Mouse (Mus musculus): ENCODE data around the gene Lipc.
A peak's percentile ranks its signal among the peaks of the same experiment; 100 is the strongest.
"Not testable (repeated sequence)": the region's sequence is repeated elsewhere in the genome, so short reads cannot be mapped to it uniquely, and the experiment has no call there.

The Lipc gene

DNA sequence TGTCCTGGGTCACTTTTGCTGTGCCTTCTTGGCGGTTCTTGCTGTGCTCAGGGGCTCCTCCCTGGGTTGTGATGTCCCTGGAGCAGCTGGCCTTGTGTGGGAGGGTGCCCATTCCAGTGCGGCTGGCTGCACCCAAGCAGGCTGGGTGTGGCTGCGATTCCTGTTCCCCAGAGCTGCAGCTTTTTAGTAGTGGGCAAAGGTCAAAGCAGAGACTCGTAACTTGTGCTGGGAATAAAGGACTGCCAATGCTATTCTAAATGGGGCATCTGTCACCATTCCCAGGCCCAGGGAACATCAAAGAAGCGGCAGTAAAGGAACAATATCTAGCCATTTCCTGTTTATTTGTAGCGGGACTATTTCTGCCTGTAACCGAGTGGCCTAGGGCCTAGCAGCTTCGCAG is 88.7 kb downstream of the Lipc start:
- no peak for DNase-seq (ENCODE audit: low spot score in 2 of 2)

DNA sequence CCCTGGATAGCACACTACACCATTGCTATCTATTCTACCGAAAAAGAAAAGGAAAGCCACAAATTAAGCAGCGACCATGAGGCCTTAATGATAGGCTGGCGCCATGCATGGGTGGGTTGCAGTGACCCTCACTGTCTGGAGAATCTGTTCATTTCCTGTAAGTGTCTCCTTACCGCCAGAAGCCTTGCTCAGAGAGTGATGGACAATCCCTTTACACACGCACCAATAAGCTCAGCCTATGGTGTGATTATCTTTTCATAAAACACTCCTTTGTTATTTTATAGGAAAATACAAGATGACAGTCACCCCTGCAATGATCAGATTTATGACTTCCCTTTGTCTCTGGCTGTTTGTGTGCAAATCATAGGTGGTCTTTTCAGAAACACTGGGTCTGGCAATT is 92.8 kb downstream of the Lipc start:
- DNase-seq (ENCODE audit: low spot score in 2 of 2) = no peak

DNA sequence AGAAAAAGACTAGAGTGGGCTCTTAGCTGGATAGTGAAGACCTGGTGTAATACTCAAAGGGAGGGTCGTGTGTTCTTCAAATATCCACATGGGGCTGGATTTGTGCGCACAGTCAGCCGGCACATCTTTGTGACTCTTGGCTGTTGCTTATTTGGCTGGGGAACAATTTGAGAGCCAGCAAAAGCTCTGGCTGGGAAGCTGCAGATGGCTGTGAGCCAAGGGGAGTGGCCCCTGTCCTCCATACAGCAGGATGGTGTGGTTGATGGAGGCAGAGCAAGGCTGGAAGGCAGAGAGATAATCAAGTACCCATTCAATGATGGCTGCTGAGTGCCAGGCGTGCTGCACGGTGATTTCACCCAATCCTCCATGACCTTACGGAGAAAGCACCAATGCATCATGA is 96.2 kb downstream of the Lipc start:
- DNase-seq (ENCODE audit: low spot score in 2 of 2) = no peak

DNA sequence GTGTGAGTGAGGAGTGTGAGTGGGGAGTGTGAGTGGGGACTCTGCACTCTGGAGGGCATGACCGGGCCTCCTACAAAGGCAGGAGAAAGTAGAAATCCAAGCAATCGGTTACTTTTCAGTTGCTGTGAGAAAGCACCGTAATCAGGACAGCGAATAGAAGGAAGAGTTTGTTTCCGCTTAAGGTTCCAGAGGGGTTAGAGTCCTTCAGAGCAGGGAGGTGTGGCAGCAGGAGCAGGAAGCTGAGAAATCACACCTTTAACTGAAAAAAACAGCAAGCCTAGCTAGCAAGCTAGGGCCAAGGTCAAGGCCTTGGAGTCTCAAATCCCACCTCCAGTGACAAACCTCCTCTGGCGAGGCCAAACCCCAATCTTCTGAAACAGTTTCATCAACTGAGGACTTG is 97.1 kb downstream of the Lipc start:
- no peak for DNase-seq (ENCODE audit: low spot score in 2 of 2)

DNA sequence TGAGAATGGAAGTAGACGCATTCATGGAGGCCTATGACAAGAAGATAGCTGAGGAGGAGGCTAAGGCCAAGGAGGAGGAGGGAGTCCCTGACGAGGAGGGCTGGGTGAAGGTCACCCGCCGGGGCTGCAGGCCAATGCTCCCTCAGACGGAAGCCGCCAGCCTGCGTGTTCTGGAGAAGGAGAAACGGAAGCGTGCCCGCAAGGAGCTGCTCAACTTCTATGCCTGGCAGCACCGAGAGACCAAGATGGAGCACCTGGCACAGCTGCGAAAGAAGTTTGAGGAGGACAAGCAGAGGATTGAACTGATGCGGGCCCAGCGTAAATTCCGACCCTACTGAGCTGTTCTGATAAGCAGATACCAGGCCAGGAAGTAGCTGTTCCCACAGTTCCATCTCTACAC is 98.9 kb downstream of the Lipc start:
- DNase-seq (ENCODE audit: low spot score in 2 of 2) = not testable (repeated sequence)

DNA sequence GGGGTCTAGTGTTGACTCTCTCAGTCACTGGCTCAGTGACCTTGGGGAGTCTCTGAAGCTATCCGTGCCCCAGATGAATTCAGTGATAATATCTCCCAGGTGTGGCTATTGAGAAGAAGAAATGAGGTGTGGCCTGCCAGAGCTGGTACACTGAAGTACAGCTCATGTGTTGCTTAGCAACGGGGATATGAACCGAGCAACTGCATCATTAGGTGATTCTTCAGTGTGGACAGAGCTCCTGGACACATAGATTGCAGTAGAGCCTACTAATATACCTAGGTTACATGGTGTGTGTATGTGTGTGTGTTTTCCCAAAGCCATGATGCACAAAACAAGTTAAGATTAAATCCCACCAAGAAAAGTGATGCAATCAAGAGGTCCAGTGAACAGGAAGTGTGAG is 100.5 kb downstream of the Lipc start:
- DNase-seq (ENCODE audit: low spot score in 2 of 2) = no peak

DNA sequence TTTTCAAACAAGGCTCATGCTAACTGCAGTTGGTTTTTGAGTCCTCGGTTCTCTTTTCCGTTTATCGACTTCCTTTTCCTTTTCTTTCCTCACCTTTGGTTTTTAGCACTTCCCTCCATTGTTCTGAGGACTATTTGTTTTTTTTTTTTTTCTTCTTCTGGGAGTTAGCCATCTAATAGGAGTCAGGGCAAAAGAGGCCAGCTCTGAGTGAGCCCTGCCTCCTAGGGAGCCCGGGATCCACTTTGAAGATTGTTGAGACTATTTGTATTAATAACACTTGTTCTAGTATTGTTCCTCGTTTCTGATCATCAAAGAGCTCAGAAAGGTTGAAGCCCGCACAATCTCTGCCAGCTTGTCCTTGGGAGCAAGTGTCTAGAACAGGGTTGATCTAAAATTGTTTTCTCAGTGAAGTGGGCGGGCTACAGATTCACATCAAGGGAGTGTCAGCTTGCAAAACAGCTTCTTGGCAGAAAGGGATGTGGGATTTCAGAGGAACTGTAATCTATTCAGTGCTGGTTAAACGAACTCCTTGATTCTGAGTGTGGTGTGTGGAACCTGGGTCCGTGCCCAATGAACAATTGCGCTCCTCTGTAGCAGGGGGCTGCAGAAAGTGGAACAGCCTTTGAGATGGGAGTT is 103.8 kb downstream of the Lipc start:
- peak; percentile 40 to 62 for DNase-seq (ENCODE audit: low spot score in 2 of 2)

DNA sequence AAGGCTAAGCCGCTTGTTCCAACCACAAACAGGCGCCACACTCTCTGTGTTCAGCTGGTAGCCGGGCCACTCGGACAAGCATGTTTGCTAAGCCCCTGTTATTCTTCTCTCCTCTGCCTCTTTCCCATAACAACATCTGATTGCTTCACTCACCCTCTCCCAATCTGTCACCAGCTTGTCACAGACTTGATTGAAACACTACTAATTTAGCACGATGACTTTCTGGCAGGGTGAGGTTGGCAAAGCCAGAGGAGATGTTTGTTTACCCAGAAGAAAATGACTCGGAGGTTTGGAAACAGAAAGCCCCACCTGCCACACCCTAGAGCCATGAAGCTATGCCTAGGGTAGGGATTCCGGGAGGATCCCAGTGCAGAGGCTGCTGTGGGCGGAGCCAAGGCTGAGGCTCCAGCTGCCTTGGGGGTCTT is 104.4 kb downstream of the Lipc start:
- no peak for DNase-seq (ENCODE audit: low spot score in 2 of 2)

DNA sequence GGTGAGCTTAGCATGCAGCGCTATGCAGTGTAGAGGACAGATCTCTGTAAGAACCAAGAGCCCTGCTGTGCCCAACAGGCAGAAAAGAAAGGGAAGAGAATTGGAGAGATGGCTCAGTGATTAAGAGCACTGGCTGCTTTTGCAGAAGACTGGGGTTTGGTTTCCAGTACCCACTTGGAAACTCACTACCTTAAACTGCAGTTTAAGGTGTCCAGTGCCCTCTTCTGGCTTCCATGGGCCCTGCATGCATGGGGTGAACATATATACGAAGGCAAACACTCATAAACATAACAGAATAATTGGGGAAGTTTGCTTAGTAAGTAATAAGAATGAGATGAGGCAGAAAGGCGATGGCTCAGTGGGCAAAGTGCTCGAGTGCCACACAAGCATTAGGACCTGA is 108.8 kb downstream of the Lipc start:
- no peak for DNase-seq (ENCODE audit: low spot score in 2 of 2)

DNA sequence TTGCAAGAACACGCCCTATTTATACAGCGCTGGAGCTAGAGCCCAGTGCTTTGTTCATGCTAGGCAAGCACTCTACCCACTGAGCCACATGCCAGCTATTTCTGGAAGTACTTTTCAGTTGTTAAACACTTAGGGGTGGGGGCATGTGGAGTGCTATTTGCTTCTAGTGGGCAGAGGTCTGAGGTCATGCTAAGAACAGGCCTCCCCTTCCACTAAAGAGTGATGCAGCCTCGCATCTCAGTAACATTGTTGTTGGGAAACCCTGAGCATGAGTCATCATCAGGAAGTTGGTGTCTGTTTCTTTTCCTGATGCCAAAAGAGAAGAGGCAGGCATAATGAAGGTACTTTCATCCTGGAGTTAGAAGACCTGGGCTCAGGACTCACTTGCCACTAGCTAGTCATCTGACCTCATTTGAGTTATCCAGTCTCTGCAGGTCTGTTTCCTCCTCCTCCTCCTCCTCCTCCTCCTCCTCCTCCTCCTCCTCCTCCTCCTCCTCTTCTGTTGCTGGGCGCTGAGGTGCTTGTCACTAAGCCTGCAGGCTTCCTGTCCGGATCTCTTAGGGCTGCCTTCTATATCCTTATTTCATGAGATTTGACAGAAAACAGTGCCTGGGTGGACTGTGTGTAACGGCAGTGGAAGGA is 109.6 kb downstream of the Lipc start:
- no peak for DNase-seq (ENCODE audit: low spot score in 2 of 2)

DNA sequence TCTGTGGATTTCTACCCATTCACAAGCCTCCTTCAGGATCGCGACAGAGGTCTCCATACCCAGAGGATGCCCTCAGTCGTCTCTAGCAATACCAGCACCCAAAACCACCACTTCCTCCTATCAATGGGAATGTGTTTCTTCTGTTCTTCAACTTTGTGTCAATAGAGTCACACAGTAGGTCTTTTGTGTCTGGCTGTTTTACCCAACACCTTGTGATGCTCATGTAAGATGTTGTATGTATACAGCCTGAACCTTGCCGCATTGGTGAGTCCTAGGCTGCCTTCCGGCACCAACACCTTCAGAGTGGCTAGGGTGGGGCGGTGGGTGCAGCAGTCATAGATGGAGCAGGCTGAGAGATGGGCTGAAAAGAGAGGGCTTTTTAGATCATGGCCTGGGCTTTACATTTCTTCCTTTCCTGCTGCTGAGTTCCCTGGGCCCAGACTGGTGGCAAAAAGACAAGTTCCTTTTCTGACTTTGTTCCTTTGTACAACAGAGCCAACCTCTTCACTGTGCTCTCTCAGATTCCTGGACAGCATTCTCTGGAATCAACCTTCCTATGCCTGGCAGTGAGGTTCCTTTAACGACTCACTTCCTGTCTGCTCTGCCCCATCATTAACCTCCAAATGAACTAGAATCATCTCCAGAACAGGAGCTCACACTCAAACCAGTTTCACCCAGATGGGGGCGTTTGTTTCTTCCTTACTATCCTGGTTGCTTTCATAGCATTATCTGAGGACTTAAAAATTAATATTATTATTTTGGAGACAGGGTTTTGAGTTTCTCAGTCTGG is 110.4 kb downstream of the Lipc start:
- no peak for DNase-seq (ENCODE audit: low spot score in 2 of 2)

DNA sequence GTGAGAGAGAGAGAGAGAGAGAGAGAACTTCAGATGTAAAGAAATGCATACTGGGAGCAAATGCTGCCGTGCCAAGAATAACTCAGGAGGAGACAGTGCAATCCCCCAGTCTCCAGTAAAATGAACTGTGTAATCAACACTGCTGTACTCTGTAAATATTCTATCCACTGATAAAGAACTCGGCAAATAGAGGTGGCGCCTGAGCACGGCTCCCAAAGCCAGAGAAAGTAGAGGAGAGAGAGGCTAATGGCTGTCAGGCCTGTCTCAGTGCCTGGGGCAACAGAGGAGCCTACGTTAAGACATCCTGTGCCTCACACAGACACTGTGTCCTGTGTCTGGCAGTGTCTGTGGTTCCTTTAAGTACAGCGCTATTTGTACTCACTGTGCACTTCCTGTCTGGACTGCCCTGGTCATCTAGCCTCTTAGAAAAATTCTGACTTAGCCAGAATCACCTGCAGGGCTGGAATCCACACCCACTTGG is 111.1 kb downstream of the Lipc start:
- DNase-seq (ENCODE audit: low spot score in 2 of 2) = peak in 1 of 2 experiments; percentile 16

DNA sequence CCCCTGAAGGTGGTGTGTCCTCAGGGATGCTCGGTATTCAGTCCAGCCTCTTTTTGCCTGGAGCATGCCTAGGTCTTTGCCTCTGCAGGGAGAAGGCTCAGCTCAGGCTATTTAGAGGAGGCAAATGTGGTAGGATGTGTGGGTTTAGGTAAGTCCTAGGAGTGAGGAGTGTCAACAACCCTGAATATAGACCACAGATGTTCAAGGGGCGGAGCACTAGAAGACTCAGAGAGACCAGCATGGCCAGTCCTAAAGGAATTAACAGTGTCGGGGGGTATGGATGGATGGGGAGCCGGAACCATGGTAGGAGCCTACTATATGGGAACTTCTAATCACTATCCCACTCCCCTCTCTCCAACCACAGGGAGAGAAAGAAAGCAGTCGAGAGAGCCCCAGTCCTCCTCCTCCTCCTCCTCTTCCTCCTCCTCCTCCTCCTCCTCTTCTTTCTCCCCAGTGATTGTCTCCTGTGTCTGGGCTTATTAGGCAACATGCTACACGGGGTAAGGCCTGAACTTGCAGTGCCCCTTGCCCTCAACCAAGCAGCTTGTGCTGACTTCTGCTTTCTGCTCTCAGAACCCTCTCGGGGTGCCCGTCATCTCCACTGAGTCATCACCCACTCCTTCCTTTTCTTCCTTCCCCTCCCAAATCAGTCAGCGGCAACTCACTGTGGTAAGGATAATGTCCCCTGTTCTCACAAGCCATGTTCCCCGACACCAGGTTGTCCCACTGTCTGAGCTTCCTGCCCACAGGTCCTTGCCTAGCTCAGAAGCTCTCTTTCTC is 113.7 kb downstream of the Lipc start:
- no peak for DNase-seq (ENCODE audit: low spot score in 2 of 2)

DNA sequence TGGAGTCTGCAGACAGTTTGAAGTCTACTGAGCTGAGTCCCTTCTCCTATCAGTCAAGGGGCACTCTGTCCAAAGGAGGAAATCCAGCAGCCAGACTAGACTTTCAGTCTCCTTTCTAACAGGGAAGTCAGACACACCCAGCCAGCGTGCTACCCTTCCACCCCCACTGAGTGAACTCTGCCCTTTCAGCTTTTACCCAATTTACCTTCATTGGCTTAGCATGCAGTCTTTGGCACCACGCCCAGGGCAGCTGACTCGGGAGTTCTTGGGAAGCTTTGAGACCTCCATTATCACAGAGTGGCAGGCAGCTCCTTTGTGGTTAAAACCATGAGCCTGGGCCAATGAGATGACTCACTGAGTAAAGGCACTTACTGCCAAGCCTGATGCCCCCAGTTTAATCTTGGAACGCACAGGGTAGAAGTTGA is 117.3 kb downstream of the Lipc start:
- peak; percentile 24 to 26 for DNase-seq (ENCODE audit: low spot score in 2 of 2)

DNA sequence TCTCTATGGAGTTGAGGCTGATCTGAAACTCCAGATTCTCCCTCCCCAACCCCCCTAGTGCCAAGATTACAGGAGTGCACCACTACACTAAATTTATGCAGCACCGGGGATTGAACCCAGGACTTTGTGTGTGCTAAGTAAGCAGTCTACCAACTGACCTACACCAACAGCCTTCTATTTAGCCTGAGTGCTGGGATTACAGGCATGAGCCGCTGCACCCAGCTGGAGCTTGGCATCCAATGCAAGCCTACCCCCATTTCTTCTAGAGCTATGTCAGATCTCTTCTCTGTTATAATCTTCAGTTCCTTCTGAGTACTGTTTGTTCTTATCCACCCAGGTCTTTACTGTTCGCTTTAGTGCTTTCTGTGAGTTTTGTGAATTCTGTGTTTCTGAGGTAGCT is 117.8 kb downstream of the Lipc start:
- no peak for DNase-seq (ENCODE audit: low spot score in 2 of 2)

DNA sequence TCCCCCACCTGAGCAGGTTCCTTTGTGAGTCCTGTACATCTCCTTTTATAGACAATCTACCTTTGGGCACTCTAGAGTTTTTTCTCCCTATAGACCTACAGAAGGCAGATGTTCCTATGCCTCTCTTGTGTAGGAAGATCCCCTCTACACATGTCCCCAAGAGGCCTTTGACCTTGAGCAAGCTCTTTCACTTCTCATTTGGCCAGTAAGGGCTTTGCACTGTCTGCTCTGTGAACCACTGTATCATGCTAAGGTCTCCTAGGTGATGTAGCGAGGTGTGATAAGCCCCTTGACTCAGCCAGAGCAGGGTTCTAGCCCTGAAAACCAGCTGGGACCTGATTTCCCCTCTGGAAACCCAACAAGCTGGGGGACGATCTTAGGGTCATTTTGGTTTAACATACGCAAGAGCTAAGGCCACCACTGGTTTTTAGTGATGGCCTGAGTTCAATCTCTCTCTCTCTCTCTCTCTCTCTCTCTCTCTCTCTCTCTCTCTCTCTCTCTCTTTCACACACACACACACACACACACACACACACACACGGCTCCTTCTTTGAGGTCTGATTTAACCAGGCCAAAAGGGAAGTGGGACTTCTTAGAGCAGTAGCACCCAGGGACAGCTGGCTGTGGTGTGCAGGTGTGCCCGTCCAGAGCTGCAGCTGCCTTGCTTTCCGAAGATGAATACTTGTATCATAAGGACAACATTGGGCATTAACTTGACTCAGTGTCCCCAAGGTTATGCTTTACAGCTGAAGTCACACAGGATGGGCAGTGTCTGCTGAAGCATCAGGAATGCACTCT is 118.7 kb downstream of the Lipc start:
- DNase-seq (ENCODE audit: low spot score in 2 of 2) = no peak

DNA sequence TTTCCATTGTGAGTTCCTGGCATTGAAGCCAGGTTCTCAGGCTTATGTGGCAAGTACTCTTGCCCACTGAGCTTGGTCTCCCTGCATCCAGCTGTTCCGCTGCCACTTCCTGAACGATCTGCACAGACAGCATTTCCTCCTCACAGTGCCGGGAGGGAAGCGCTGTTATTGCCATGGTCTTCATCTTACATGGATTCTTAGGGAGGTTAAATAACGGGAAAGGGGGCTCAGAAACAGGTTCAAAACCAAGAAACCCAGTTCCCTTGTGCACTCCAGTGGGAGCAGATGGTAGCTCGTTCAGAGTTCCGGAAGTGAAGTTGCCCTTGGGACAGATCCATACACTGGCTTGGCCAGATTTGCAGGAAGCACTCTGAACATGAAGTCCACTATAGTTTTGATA is 119.8 kb downstream of the Lipc start:
- DNase-seq (ENCODE audit: low spot score in 2 of 2) = no peak

DNA sequence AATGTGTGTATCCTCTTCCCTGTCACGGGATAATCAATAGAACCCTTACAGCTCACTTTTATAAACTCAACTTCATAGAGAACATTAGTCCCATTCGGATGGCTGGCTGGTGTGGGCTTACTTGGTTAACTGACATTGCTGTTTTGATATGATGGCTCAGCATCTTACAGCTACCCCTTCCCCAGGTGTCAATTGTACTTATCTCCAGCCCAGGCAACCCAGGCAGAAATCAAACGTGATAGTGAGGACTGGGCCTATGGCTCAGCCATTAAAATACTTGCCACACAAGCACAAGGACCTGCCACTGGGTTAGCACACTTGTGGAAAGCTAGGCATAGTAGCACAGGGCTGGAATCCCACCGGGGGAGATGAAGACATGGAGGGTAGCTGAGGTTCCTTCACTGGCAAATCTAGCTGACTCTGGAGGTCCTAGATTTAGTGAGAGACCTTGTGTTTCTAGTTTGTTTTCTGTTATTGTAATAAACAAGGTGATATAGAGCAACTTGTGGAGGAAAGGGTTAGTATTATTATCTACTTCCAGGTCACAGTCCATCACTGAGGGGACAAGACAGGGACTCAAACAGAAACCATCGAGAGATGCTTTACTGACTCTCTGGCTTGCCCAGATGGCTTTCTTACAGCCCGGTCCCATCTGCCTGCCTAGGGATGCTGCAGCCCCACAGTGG is 121.0 kb downstream of the Lipc start:
- DNase-seq (ENCODE audit: low spot score in 2 of 2) = no peak

DNA sequence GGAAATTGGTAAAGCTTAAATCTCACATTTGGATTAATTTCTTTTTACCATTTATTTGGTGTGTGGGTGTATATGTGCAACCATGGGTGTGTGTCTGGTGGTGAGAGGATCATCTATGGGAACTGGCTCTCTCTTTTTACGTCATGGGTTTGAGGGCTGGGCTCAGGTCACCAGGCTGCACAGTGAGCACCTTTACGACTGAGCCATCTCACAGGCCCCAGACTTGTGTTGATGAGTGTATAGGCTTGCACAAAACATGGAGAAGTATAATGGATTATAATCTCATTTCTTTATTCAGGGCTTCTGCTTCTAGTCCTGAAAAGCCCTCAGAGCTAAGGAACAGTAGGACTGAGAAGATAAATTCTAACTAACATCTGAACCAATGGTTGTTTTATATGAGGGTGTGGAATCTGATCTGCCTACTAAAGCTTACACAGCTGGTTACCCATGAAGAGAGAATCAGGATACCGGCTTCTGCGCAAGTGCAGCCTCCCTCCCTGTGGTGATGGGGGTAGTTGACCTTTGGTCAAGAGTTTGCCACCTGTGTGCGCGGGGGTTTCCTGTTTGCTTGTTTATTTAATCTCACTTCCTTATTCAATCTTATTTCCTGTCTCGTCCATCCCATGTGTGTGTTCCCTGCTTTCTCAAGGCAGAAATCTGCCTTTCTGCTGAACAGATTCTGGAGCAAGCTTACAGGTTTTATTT is 122.1 kb downstream of the Lipc start:
- DNase-seq (ENCODE audit: low spot score in 2 of 2) = no peak

DNA sequence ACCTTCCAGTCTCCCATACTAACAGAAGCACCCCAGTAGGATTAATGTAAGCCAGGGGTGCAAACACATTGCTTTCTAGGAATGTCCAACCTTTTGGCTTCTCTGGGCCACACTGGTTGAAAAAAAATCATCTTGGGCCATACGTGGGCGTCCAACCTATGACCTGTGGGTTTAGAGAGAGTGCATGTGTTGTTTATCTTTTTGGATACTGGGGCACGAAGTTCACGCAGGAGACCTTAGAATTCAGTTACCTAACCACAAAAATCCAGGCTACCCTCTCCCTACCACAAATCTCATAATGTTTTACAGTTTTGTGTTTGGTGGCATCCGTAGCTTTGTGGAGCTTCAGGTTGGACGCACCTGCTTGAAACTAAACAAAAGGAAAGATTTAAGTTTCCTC is 124.1 kb downstream of the Lipc start:
- no peak for DNase-seq (ENCODE audit: low spot score in 2 of 2)
